Mouse (Mus musculus) heart, embryonic 16.5 days (tissue): Measurements from ENCODE around the gene Arhgap40. TPM values are rescaled to one million over a fixed set of nuclear protein-coding genes. Genes with fewer than 3 reads are reported as not detected.

Experiments
- ATAC-seq: fragments of 200-750 bp; cut with Nextera tagmentation; replicated peaks from 2 replicates; pipeline ENCODE4 v1.8.0; 2017; ENCODE audit warnings: moderate number of reproducible peaks; ENCODE audit not compliant: insufficient read depth, low FRiP score; ENCODE audit errors: extremely low read depth
- H3K27ac ChIP-seq: fragments of 300-500 bp; sonication (generic); 2 replicates; pipeline ENCODE4 v1.5.1; 2014; ENCODE audit warnings: mild to moderate bottlenecking, low read length, control low read depth, moderate library complexity
- H3K27me3 ChIP-seq: fragments of 300-500 bp; sonication (generic); 2 replicates; pipeline ENCODE4 v1.6.1; 2014; ENCODE audit warnings: low read length, mixed read lengths; ENCODE audit not compliant: control insufficient read depth, insufficient read depth
- H3K36me3 ChIP-seq: fragments of 300-500 bp; sonication (generic); 2 replicates; pipeline ENCODE4 v1.6.1; 2014; ENCODE audit not compliant: control insufficient read depth, insufficient read depth
- H3K4me1 ChIP-seq: fragments of 300-500 bp; sonication (generic); 2 replicates; pipeline ENCODE4 v1.6.1; 2014; ENCODE audit warnings: low read length, mixed read lengths; ENCODE audit not compliant: control insufficient read depth, insufficient read depth
- H3K4me2 ChIP-seq: fragments of 300-500 bp; sonication (generic); 2 replicates; pipeline ENCODE4 v1.6.1; 2014; ENCODE audit warnings: low read depth, mild to moderate bottlenecking, control low read depth, low read length
- H3K4me3 ChIP-seq: fragments of 300-500 bp; sonication (generic); 2 replicates; pipeline ENCODE4 v1.5.1; 2014; ENCODE audit warnings: mild to moderate bottlenecking, control low read depth, low read length
- H3K9ac ChIP-seq: fragments of 300-500 bp; sonication (generic); 2 replicates; pipeline ENCODE4 v1.6.1; 2014; ENCODE audit warnings: low read length, control low read depth
- H3K9me3 ChIP-seq: fragments of 300-500 bp; sonication (generic); replicated peaks from 2 replicates; pipeline ENCODE4 v1.6.1; 2016; ENCODE audit warnings: low read length; ENCODE audit not compliant: control insufficient read depth
- WGBS: fragments of 180-500 bp; shearing (Covaris S2); extraction: QIAGEN DNeasy Blood & Tissue Kit; methylation state at CpG from one replicate; pipeline ENCODE4 v1.1.7; 2014; 5-methylcytosine and 5-hydroxymethylcytosine counted together
- polyA plus RNA-seq: library from polyadenylated mRNA; unstranded; fragments of >200 nt; fragmentation: Nextera tagmentation; extraction: Ambion mirVana; gene quantifications from 2 replicates; pipeline ENCODE4 v1.2.1, GENCODE M21; 2015

Gene Arhgap40
- polyA plus RNA-seq, 1 experiment from 2014 or later = not detected

DNA sequence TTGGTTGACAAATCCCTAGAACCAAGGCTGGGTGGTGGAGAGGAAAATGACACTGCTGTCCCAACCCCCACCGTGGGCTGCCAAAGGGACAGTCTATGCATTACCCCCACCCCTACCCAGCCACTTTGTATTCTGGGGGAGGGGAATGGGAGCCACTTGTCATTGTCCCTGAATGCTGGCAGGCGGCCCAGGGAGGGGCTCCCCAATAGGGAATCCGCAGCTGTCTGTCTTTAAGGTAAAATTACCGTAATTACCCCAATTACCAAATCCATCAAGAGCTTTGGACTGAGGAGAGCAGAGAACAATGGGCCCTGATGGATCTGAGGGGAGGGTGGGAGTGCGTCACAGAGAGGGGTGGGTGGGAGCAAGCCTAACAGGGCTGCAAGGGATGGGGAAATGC is 44.2 kb downstream of the Arhgap40 start:
- Histone ChIP-seq H3K9me3 (no peaks in the 10 kb centered on the region), H3K9ac (no peak overlapping the region), H3K4me2 (no peak overlapping the region), H3K4me1 (0 out of 2 replicates have a peak, but pooled peaks cover 2% of the 10 kb centered on the region), H3K36me3 (no peaks in the 10 kb centered on the region), H3K4me3 (no peak overlapping the region), H3K27ac (no peak overlapping the region), H3K27me3 (peaks cover 32% of the 10 kb centered on the region)
- 14% methylated on average over 5 of the region's 5 CpGs for WGBS
- no peak for ATAC-seq

DNA sequence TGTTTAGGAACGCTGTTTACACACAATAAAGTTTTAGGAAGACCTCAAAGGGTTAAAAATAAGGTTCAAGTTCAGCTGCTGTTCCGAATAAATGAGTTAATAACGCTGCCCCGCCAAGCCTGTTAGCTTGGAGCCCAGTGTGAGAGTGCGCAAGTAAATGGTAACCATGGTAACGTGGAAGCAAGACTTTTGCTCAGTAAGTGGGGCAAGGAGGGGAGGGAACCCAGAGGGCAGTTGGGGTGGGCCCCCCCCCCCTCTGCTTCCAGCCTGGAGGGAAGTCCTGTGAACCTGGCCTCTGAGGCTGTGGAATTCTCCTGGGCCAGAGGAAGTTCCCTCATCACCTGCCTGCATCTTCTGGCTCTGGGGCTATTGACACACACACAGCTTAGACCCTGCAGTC is 47.3 kb downstream of the Arhgap40 start:
- peaks cover 7% of the 10 kb centered on the region; the same call in 1 of the 2 replicates for H3K27me3 ChIP-seq

DNA sequence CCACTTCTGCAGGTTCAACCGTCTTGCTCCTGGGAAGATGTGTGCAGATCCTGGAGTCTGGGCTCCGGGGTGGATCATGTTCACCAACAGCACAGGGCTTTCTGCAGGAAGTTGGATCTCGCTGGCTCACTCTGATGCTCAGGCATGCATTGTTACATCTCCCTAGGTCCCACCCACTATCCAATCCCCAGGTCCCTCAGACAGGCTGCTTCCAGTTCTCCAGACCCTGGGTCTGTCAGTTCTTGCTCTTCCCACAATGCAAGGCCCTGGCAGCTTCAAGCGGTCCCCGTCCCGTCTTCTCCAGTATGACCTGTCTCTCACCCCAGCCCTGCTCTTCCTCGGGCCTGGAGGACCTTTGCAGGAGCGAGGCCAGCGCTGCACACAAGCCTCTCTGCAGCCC is 48.2 kb downstream of the Arhgap40 start:
- H3K9me3 ChIP-seq = no peaks in the 10 kb centered on the region
- H3K4me1 ChIP-seq = 0 out of 2 replicates have a peak, but pooled peaks cover 2% of the 10 kb centered on the region
- H3K4me2 ChIP-seq = no peak overlapping the region
- no peak overlapping the region for H3K4me3 ChIP-seq
- no peaks in the 10 kb centered on the region for H3K36me3 ChIP-seq
- WGBS = 14% methylated on average over 9 of the region's 9 CpGs
- ATAC-seq = no peak
- no peak overlapping the region for H3K9ac ChIP-seq
- peaks cover 9% of the 10 kb centered on the region for H3K27me3 ChIP-seq
- no peak overlapping the region for H3K27ac ChIP-seq

More for the DNA sequence above, 47.3 kb downstream of the Arhgap40 start:
- Histone ChIP-seq H3K36me3 (no peaks in the 10 kb centered on the region), H3K4me3 (no peak overlapping the region), H3K9me3 (no peaks in the 10 kb centered on the region), H3K4me1 (0 out of 2 replicates have a peak, but pooled peaks cover 2% of the 10 kb centered on the region), H3K9ac (no peak overlapping the region), H3K4me2 (no peak overlapping the region), H3K27ac (no peak overlapping the region)
- ATAC-seq = no peak
- 54% methylated on average over 6 of the region's 6 CpGs for WGBS

GRCm38 (mm10) chr2:158561371-158562144 is 49.0 kb downstream of the Arhgap40 start:
- no peak overlapping the region for H3K27ac ChIP-seq
- no peaks in the 10 kb centered on the region for H3K36me3 ChIP-seq
- WGBS = 26% methylated on average over 3 of the region's 3 CpGs
- peaks cover 9% of the 10 kb centered on the region for H3K27me3 ChIP-seq
- H3K4me2 ChIP-seq = no peak overlapping the region
- no peak overlapping the region for H3K4me3 ChIP-seq
- ATAC-seq = no peak
- no peaks in the 10 kb centered on the region for H3K4me1 ChIP-seq
- no peak overlapping the region for H3K9ac ChIP-seq
- no peaks in the 10 kb centered on the region for H3K9me3 ChIP-seq

DNA sequence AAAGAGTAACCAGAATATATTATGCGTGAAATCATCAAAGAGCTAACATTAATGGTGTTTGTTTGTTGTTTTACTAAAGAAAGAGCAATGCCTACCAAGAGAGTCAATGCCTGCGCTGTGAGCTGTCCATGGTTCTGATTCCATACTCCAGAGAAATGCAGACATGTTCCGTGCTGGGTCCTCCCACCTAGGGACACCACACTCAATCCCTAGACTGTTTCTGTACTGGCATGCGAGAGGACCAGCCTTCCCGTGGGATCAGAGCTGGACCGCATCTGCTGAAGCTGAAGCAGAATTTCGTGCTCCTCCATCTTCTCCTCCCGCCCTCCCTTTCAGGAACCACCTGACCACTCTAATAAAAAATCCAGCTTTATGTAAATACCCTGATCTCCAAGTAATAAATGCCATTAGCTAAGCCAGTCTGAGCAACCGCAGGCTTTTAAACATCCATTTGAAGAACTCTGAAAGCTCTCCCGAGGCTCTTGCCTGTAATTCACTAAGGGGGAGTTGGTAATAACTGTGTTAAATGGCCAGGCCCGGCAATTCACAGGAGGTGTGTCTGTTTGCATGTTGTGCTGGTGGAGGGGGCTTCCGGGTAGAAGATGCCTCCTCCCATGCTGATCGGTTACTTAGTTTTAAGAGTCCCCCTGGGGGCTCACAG is 58.0 kb downstream of the Arhgap40 start:
- no peaks in the 10 kb centered on the region for H3K4me1 ChIP-seq
- no peaks in the 10 kb centered on the region for H3K36me3 ChIP-seq
- no peak overlapping the region for H3K27ac ChIP-seq
- 29% methylated on average over 13 of the region's 13 CpGs for WGBS
- no peak overlapping the region for H3K4me3 ChIP-seq
- H3K4me2 ChIP-seq = no peak overlapping the region
- H3K27me3 ChIP-seq = peaks cover 14% of the 10 kb centered on the region
- ATAC-seq = no peak
- H3K9me3 ChIP-seq = no peaks in the 10 kb centered on the region
- H3K9ac ChIP-seq = no peak overlapping the region

DNA sequence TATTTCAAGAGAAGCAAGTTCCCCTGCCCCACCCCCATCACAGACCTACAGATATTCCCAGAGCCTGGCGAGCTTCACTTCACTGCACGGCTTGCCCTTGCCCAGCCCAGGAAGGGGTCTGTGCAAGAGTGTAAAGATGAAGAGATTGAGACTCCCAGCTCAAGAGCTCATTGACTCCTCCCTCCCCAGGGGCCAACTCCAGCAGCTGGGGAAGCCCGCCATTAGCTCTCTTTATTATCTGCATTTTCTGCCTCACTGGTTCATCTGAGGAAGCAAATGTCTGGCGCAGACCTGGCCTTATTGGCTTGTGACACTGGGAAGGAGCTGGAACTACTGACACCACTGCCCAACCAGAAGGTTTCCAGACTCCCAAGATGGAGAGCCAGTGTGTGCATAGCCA is 67.4 kb downstream of the Arhgap40 start:
- no peak overlapping the region for H3K9ac ChIP-seq
- no peak overlapping the region for H3K4me3 ChIP-seq
- WGBS = 40% methylated on average over 4 of the region's 4 CpGs
- H3K27me3 ChIP-seq = no peaks in the 10 kb centered on the region
- no peaks in the 10 kb centered on the region for H3K4me1 ChIP-seq
- no peaks in the 10 kb centered on the region for H3K36me3 ChIP-seq
- H3K27ac ChIP-seq = no peak overlapping the region
- ATAC-seq = no peak
- no peak overlapping the region for H3K4me2 ChIP-seq
- H3K9me3 ChIP-seq = no peaks in the 10 kb centered on the region

DNA sequence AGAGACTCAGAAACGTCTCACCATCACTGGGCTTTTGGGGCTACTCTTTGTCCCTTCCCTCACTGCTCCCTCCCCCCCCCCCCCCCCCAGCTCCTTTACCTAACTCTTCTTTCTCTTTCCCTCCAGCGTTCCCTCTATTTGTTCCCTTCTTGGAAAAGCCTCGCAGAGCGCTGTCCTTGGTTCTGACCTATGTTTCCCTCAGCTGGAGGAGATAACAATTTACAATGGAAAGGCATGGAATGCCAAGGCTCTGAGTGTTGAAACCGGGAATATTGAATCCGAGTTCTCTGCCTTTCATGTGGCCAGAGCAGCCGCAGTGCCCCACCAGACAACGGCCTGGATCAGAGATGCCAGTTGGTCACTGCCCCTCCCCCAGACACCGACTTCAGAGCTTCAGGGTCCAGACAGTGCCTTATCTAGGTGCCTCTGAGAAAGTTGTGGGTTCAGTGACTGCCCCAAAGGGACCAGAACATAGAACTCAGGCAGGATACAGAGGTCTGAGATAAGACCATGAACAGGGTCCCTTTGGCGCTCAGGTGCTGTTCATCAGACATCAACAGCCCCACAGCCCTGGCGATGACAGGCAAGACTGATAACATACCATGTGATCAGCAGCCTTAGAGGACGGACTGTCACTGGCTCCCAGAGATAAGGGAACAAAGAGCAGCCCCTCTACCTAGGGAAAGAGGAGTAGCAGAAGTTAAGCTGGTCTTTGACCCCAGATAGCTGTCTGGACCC is 72.2 kb downstream of the Arhgap40 start:
- Histone ChIP-seq H3K27me3 (no peaks in the 10 kb centered on the region), H3K4me1 (no peaks in the 10 kb centered on the region), H3K27ac (no peak overlapping the region), H3K9me3 (no peaks in the 10 kb centered on the region), H3K4me2 (no peak overlapping the region), H3K4me3 (no peak overlapping the region), H3K36me3 (no peaks in the 10 kb centered on the region), H3K9ac (no peak overlapping the region)
- ATAC-seq = no peak
- WGBS = 5% methylated on average over 12 of the region's 12 CpGs

- 58% methylated on average over 8 of the region's 8 CpGs for WGBS
- ATAC-seq = no peak
- 0 out of 2 replicates have a peak, but pooled peaks cover 2% of the 10 kb centered on the region for H3K27me3 ChIP-seq
Observed at GRCm38 (mm10) chr2:158588524-158589271, 76.1 kb downstream of the Arhgap40 start.

More at GRCm38 (mm10) chr2:158588524-158589271, 76.1 kb downstream of the Arhgap40 start:
- Histone ChIP-seq H3K4me1 (no peaks in the 10 kb centered on the region), H3K9ac (no peak overlapping the region), H3K36me3 (no peaks in the 10 kb centered on the region), H3K27ac (no peak overlapping the region), H3K4me2 (no peak overlapping the region), H3K9me3 (no peaks in the 10 kb centered on the region), H3K4me3 (no peak overlapping the region)
